Mouse (Mus musculus) bone marrow macrophage, adult 2 months (primary cell): ENCODE results near the gene Tlr2.
"Not testable (repeated sequence)": the region's sequence is repeated elsewhere in the genome, so short reads cannot be mapped to it uniquely, and the experiment has no call there.

Experiments used
- CTCF ChIP-seq: IDR thresholded peaks from 2 replicates; pipeline ENCODE4 v1.5.1; 2012; ENCODE audit warnings: low read depth, mild to moderate bottlenecking, low read length, moderate library complexity
- POLR2A ChIP-seq: IDR thresholded peaks from 2 replicates; pipeline ENCODE4 v1.6.1; 2012; ENCODE audit warnings: mild to moderate bottlenecking, low read depth, low read length, borderline replicate concordance

DNA sequence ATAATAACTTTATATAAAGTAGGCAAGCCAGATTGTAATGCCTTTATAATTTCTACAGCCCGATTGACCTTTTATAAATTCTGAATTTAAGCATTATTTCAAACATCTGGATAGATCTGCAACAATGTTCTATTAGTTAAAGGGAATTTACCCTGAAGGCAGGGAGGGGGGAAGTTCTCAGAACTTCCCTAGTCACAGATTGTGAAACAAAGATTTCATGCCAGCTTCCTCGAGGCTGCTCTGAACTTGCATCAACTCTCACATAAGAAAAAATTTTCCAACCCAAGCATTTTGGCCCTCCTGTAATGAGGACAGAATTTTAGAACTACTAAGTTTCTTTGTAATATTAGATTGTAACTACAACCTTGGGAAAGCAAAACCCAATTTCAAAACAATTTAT, 33.5 kb upstream of the Tlr2 start:
- not testable (repeated sequence) for TF ChIP-seq POLR2A, CTCF
